Mouse (Mus musculus): ENCODE results near the gene Gal3st3.

- no peak for TF ChIP-seq CTCF (IDR thresholded peaks at IDR 0.05; ENCODE audit: control insufficient read depth, insufficient read depth, insufficient replicate concordance, low read depth, low read length)
- no peak for TF ChIP-seq POLR2A (IDR thresholded peaks at IDR 0.05; ENCODE audit: control insufficient read depth, low read depth, low read length)
Observed at GRCm38 (mm10) chr19:5274641-5275040, 23.5 kb upstream of the Gal3st3 start.
